Mouse (Mus musculus) neural tube, postnatal 0 days (tissue): Measurements from ENCODE around the gene Slc19a2. TPM values are rescaled to one million over a fixed set of nuclear protein-coding genes. Genes with fewer than 3 reads are reported as not detected.

Source experiments
- polyA plus RNA-seq: library from polyadenylated mRNA; unstranded; fragments of >200 nt; fragmentation: Nextera tagmentation; extraction: Ambion mirVana; gene quantifications from 2 replicates; pipeline ENCODE4 v1.2.1, GENCODE M21; 2015

The Slc19a2 gene
- 9.3 and 9.5 TPM in 2 replicates for polyA plus RNA-seq

DNA sequence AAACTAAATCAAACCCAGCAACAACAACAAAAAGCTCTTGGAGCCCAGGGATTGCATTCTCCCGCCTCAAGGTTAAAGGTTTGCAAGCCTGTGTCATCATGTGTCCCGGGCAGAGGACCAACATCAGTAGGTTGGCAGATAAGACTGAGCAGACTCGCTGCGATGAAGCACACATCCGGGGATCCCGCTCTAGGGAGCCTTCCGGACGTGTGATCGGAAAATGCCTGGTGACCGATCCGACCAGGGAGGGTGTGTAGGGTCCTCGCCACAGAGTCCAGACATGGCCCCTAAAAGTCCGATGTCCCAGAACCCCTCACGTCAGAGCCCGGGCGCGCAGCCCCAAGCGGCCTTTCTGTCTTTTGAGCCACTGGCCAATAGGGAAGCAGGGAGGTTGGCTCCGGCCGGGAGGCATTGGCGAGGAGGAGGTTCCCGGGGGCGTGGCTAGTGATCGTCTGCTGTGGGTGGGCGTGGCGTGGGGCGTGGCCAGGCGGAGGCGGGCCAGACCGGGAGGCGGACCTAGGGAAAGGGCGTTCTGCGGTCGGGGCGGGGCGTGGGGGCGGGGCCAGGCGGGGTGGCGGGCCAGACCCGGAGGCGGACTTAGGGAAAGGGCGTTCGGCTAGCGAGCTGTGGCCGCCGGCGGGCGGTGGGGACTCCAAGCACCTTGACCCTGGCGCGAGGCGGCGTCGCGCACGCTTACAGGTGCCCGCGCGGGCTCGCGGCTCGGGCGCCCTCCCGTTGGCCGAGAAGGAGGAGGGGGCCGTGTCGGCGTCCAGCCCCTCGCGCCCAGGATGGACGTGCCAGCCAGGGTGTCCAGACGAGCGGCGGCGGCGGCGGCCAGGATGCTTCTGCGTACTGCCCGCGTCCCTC is at the start of gene Slc19a2:
Slc19a2 (plus strand) TSS at position 582 of the 867 bp plus-strand sequence.

DNA sequence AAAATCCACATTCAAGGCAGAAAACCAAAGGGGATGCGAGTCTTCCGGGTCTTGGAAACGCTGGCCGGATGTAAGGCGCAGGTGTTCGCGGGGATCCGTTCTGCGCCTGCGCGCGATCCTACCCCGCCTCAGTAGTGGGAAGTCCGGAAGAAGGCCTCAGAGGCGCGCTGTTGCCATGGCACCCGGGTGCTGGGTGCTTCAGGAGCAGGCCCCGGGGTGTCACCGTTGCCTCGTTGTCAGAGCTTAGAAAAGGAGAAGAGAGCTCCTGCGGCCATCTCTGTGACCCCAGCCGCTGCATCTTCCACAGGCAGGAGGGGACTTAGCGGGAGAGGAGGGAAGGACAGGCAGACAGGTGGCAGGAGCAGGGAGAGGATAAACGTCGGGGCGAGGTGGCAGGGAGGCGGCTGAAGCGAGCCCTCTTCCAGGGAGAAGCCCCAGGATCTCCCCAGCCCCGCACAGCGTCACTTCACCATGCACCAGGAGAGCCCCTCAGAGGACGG is 26.7 kb downstream of the Slc19a2 start, which contains the start of gene Ccdc181:
Ccdc181 (plus strand) TSS at position 131 of the 500 bp plus-strand sequence.

DNA sequence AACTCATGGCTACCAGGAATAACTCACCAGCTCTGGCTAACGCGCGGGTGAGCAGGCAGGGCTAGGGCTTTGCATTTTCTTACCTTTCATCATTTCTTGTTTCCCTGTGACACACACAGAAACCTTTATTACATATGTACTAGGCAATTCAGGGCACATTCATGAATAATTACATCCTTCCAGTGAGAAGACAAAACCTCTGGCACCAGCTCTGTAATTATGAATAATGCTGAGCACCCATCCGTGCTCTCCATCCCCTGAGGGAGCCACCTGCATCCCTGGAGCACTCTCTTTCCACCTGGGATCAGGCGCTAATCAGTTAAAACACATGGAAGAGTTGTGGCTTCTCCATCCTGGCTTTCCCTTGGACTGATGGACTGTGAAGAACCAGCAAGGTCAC is 55.0 kb downstream of the Slc19a2 start, which contains the start of gene Nme7:
Nme7 (plus strand) TSS at position 301 of the 400 bp plus-strand sequence.

DNA sequence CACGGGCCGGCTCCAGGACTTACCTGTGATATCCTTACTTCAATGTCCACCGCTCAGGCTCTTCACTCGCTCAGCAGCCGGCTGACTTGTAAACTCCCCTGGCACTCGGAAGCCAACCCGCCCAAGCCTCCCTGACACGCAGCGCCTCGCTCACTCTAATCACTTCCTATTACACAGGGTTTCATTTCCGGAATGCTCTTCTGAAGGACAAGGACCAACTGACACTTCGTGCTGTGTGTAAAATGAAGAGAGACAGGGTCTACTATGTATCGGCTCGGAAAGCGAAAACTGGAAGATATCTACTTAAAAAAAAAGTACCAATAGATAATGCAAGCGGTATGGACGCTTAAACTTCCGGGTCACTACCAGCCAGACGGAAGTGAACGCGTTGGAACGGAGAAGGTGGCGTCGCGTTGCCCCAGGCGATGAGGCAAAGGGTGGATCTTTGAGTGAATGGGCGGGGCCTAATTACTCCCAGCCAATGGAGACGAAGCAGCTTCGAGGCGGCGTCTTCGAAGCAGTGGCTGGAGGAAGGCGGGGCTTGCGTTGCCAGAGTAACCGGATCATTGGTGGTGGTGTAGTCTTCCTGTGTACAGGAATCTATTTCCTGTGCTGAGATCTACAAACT is 58.4 kb downstream of the Slc19a2 start, which contains the start of gene Blzf1:
Blzf1 (minus strand) TSS at position 366 of the 628 bp plus-strand sequence.

Other genes with a start within 250 kb of the Slc19a2 start
- gene Sele, start 200.8 kb upstream of the Slc19a2 start, polyA plus RNA-seq, result not detected in 2 replicates
- 0.12 TPM in 1 of 2 replicates, not detected in the other for gene Sell, start 187.1 kb upstream of the Slc19a2 start, polyA plus RNA-seq
- 0.09 and 0.18 TPM in 2 replicates for gene Selp, start 133.8 kb upstream of the Slc19a2 start, polyA plus RNA-seq
- gene F5, start 97.2 kb upstream of the Slc19a2 start, polyA plus RNA-seq, result 0.14 and 0.17 TPM in 2 replicates
- gene Ccdc181, start 26.5 kb downstream of the Slc19a2 start, polyA plus RNA-seq, result 21.9 and 22.8 TPM in 2 replicates
- gene Nme7, start 55.1 kb downstream of the Slc19a2 start, polyA plus RNA-seq, result 23.4 and 23.6 TPM in 2 replicates
- gene Blzf1, start 58.4 kb downstream of the Slc19a2 start, polyA plus RNA-seq, result 25.8 and 29.6 TPM in 2 replicates
- 755 and 805 TPM in 2 replicates for gene Atp1b1, start 209.3 kb downstream of the Slc19a2 start, polyA plus RNA-seq